Mouse (Mus musculus) 3T3-L1 (cell line): ENCODE results near the gene Ddah2.

ENCODE experiments used
- DNase-seq: peaks from one replicate; pipeline ENCODE4 v3.0.0-alpha.2; 2015; ENCODE audit warnings: low read depth, low spot score

The Ddah2 gene

DNA sequence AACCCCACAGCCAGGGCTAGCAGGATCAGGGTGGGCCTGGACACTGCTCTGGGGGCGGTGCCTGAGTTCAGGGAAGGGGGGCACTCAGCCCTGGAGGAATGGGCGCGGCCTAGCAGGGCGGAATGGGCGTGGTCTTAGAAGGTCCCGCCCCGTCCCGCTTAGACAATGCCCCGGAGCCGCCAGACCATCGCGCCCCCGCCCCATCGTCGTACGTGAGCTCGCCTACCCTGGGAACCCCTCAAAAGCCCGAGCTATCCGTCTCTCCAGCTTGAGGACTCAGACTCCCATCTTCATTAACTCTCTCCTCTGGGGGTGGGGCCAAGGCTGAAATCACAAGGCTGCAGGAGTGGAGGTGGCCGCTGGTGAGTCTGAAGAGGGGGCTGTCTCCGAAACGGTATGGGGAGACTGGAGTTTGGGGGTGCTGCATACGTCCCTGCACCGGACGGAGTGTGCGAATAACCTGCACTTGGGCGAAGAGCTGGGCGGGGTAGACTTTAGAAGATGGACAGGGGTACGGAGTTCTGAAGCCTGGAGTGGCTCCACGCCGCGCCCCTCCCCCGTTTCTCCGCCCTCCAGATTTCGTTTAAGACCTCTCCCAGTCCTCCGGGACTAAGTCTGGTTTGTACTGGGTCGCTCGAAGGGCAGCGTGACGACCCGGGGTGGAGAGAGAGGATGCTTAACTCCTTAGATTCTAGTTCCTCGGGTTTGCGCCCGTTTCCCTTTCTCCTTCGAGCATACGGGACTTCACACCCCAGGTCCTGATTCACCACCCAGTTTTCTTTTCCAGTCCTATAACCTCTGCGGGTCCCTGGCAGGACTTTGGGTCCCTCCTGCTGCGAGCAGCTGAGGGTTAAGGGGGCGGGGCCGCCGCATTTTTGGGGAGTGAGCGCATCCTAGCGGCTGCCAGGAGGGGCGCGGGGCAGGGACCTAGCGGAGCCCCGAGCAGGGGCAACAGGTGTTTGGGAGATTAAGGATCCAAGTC is at the start of gene Ddah2:
Gene Ddah2 (plus strand): TSS at position 125 of the 982 bp plus-strand sequence.
- DNase-seq: peak; percentile 89

DNA sequence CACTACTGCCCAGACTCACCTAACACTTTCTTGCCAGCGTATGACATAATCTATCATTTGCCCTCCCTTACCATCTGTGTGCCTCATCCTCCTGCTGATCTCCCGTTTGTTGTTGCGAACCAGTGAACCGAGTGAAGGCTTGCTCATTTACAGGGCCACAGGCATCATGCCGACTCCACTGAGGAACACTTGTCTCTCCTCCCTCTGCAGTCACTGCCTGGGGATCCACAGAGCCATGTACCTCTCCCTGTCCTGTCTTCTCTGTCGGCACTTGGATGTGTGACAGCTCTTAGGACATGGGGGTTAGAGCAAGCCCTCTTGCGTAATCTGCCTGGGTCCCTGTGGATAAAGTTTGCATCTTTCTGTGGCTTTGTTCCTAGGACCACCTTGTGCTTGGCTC is 49.2 kb upstream of the Ddah2 start:
- DNase-seq: no peak

DNA sequence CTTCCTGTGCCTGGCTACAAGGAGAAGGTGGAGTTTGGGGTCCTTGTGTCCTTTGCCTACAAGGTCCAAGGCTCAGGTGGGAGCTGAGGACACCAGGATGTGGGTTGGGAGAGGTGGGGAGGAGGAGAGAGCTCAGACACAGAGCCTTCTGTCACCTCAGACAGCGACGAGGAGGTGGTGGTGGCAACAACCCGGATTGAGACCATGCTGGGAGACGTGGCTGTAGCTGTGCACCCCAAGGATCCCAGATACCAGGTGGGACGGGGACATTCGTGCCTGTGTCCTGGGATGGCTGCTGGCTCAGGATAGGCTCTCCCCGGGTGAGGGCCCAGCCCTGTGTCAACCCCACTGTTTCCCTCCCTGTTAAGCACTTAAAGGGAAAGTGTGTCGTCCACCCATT is 47.4 kb upstream of the Ddah2 start:
- DNase-seq: no peak

GRCm38 (mm10) chr17:35012430-35012829 is 46.4 kb upstream of the Ddah2 start:
- DNase-seq: no peak

GRCm38 (mm10) chr17:35013221-35013620 is 45.6 kb upstream of the Ddah2 start:
- no peak for DNase-seq

GRCm38 (mm10) chr17:35015296-35015695 is 43.5 kb upstream of the Ddah2 start:
- DNase-seq: no peak

- peak; percentile 63 for DNase-seq
These were observed 42.5 kb upstream of the Ddah2 start, which contains the start of gene Vwa7 for GRCm38 (mm10) chr17:35016376-35016775. Gene Vwa7 (plus strand): TSS chr17:35016579.

DNA sequence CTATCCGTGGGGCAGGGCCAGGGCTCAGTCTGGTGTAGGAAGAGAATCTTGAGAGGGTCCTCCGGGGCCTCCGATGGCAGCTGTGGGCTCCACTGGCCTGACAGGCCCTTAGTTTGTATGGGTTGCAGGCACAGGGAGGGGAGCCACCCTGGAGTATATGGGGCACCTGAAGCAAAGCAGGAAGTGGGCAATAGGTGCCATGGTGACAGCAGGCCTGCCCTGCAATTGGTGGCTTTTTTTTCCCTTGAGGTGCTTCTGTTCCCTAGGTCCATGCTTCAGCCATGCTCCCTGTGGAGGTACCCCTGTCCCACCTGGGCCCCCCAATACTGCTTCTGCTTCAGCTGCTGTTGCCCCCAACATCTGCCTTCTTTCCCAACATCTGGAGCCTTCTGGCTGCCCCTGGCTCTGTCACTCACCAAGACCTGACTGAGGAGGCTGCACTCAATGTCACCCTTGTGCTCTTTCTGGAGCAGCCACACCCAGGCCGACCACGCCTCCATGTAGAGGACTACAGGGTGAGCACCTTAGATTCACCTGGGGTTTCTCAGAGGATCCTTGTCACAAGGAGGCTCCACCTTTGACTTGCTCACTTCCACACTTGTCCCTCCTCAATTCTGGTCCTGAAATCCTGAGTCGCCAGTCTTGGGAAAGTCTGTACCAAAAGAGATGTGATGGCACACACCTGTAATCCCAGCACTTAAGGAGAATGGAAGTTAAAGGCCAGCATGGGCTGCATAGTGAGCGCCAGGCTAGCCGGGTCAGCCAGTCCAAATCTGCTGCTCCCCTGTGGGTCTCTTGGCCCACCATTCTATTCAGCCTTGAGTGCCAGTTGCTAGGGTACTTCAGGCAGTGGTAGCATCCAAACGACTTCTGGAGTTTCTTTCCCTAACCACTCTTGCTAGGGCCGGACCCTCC is 41.8 kb upstream of the Ddah2 start:
- DNase-seq: no peak

GRCm38 (mm10) chr17:35017706-35018030 is 41.2 kb upstream of the Ddah2 start:
- no peak for DNase-seq

DNA sequence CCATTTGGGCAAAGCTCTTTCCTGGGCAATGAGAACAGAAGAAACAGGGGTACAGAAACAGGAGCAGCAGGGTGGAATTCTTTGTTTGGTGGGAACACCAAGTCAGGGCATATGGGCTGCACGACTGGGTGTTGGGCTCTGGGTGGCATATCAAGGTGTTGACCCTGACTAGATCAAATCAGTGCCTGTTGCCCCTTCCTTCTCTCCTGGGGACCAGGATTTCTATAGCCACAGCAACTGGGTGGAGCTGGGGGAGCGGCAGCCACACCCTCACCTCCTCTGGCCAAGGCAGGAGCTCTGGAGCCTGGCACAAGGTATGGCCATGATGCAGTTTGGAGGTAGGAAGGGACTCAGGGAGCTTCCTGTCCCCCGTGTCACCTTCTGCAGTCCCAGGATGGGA is 40.7 kb upstream of the Ddah2 start:
- DNase-seq: no peak

DNA sequence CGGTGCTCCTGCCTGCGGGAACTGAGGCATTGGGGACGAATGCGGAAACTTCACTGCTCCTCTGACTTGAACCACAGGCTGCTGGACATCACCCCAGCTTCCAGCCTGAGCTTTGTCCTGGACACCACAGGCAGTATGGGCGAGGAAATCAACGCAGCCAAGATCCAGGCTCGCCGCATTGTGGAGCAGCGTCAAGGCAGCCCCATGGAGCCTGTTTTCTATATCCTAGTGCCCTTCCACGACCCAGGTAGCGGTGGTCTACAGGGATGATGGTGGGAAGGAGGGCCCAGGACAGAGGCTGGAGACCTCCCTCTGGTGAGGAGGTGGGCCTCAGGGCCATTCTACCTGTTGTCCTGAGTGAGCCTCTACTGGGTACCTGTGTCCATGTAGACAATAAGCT is 38.9 kb upstream of the Ddah2 start:
- DNase-seq: no peak

- DNase-seq: no peak
These were observed 38.3 kb upstream of the Ddah2 start for GRCm38 (mm10) chr17:35020551-35020950.

- DNase-seq: peak; percentile 92
These were observed 37.5 kb upstream of the Ddah2 start for GRCm38 (mm10) chr17:35021163-35021808.

DNA sequence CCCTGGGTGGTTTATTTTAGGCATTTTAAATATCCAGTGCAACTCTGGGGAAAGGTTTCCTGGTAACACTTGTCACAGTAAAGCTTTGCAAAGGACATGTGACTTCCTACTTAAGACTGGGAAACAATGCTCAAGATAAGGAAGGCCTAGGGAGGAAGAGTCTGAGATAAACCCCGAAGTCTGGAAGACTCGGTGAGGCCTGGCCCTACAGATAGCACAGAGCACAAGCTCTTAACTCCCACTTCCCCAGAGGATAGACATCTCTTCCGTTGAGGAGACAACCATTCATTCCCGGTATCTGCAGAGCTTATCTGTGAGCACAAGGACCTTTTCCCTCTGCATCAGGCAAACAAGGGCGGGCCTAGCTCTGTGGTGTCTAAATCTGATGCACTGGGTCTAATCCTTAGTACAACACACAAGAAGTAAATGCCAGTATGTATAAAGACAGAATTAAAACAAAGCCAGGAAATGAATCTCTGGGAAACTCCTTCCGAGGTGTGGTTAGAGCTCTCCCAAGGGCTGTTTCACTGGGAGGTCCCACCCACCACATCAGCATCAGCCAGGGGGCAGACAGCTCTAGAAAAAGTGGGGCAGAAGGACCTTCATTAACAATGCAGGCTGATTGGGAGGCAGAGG is 36.9 kb upstream of the Ddah2 start:
- no peak for DNase-seq

- no peak for DNase-seq
These were observed 36.2 kb upstream of the Ddah2 start for GRCm38 (mm10) chr17:35022541-35023060.

DNA sequence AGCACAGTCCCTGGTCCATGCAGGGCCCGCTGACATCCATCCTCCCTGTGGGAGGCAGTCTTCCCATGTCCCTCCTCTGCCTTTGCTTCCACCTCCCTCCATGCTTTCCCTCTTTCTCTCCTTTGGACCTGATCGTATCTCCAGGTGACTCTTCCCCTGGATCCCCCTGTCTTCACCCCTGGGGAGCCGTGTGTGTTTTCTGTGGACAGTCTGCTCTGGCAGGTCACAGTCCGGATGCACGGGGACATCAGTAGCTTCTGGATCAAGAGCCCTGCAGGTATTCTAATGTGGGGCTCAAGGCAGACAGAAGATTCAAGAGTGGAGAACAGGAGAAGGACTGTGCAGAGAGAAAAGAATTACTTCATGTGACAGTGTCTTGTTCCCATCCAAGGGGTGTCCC is 35.6 kb upstream of the Ddah2 start:
- no peak for DNase-seq

- no peak for DNase-seq
These were observed 35.1 kb upstream of the Ddah2 start for GRCm38 (mm10) chr17:35023756-35024155.

DNA sequence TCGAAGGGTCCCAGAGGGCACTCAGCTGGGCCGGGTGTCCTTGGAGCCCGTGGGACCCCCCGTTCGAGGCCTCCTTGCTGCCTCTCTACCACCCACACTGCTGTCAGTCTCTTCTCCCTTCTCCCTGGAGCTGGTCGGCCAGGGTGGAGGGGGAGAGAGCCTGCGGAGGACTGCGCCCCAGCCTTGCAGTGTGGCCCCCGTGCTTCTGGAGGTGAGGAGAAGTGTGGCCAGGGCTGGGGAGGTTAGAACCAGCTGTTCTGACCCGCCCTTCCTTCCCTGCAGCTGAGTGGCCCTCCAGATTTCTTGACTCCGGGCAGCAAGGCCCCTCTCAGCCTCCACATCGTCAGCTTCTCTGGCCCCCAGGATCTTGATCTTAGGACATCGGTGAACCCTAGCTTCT is 34.6 kb upstream of the Ddah2 start:
- no peak for DNase-seq

DNA sequence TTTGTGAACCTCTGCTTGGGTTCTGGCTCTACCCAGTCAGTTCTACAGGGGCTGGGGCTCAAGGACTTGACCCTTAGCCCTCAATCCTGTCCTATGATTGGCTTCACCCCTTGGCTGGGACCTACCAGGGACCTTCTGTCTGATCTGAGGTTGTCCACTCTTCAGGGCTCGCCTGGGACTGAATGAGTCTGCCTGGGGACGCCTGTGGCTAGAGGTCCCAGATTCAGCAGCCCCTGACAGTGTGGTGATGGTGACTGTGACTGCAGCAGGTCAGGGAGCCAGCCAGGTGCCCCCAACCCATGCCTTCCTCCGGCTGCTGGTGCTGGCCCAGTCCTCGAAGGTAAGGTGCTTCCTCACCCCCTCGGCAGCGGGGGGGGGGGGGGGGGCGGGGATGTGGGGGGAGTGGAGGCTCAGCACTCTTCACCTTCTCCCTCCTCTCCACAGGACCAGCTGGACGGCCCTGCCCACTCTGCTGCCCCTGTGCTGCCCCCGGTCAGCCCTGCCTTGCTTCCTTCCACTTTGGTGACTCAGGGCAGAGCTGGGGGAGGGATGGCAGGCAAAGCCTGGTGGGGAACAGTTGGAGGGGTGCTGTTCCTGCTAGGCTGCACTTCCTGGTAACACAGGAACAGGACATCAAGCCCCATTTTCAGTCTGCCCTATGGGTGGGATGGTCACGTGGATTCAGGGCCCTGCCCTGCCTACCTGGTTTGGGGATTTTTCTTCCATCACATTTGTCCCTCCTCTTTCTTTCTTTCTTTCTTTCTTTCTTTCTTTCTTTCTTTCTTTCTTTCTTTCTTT is 33.9 kb upstream of the Ddah2 start:
- no peak for DNase-seq

- DNase-seq: no peak
These were observed 32.6 kb upstream of the Ddah2 start for GRCm38 (mm10) chr17:35026206-35026605.
